Mouse (Mus musculus) stomach, postnatal 0 days (tissue): ENCODE measurements at regions not wholly inside any gene's neighbourhood (a gene's known extent, or its start where the extent isn't known, plus 50 kb on each side); places are given as distances from the start of the nearest gene placed in this dataset.
"Not testable (repeated sequence)": the region's sequence is repeated elsewhere in the genome, so short reads cannot be mapped to it uniquely, and the experiment has no call there.

Experiments used
- ATAC-seq: fragments of 200-750 bp; cut with Nextera tagmentation; 2 replicates; pipeline ENCODE4 v1.8.0; 2017; ENCODE audit not compliant: low FRiP score, low TSS enrichment
- DNase-seq: peaks from one replicate; pipeline ENCODE4 v3.0.0-alpha.2; 2016; ENCODE audit warnings: low spot score
- H3K27ac ChIP-seq: fragments of 300-500 bp; sonication (generic); replicated peaks from 2 replicates; pipeline ENCODE4 v1.5.1; 2014; ENCODE audit warnings: mild to moderate bottlenecking, control low read depth
- H3K27me3 ChIP-seq: fragments of 300-500 bp; sonication (generic); 2 replicates; pipeline ENCODE4 v1.6.1; 2014; ENCODE audit warnings: low read length; ENCODE audit not compliant: control insufficient read depth, insufficient read depth
- H3K36me3 ChIP-seq: fragments of 300-500 bp; sonication (generic); 2 replicates; pipeline ENCODE4 v1.6.1; 2014; ENCODE audit warnings: low read length, mixed read lengths; ENCODE audit not compliant: control insufficient read depth, insufficient read depth
- H3K4me1 ChIP-seq: fragments of 300-500 bp; sonication (generic); replicated peaks from 2 replicates; pipeline ENCODE4 v1.6.1; 2014; ENCODE audit warnings: antibody characterized with exemption; ENCODE audit not compliant: control insufficient read depth, insufficient read depth
- H3K4me2 ChIP-seq: fragments of 300-500 bp; sonication (generic); replicated peaks from 2 replicates; pipeline ENCODE4 v1.6.1; 2014; ENCODE audit warnings: low read depth, mild to moderate bottlenecking, control low read depth, moderate library complexity
- H3K4me3 ChIP-seq: fragments of 300-500 bp; sonication (generic); 2 replicates; pipeline ENCODE4 v1.5.1; 2014; ENCODE audit warnings: low read depth, low read length, control low read depth
- H3K9ac ChIP-seq: fragments of 300-500 bp; sonication (generic); 2 replicates; pipeline ENCODE4 v1.6.1; 2014; ENCODE audit warnings: mild to moderate bottlenecking, low read length, control low read depth, mixed read lengths
- H3K9me3 ChIP-seq: fragments of 300-500 bp; sonication (generic); 2 replicates; pipeline ENCODE4 v1.6.1; 2016; ENCODE audit warnings: low read length; ENCODE audit not compliant: control insufficient read depth
- WGBS: fragments of 180-500 bp; shearing (Covaris S2); extraction: QIAGEN DNeasy Blood & Tissue Kit; methylation state at CpG from one replicate; pipeline ENCODE4 v1.1.7; 2014; 5-methylcytosine and 5-hydroxymethylcytosine counted together

- peak overlapping the region; percentile 41 for H3K4me3 ChIP-seq
- H3K27me3 ChIP-seq, H3K9ac ChIP-seq, H3K9me3 ChIP-seq, H3K36me3 ChIP-seq, H3K27ac ChIP-seq, H3K4me1 ChIP-seq: not testable (repeated sequence)
- 5% methylated on average over 21 of the region's 44 CpGs for WGBS
- ATAC-seq (peak; percentile 81; the same call in 1 of the 2 replicates), DNase-seq (peak; percentile 64)
- peak overlapping the region; percentile 60 for H3K4me2 ChIP-seq
Measured at GRCm38 (mm10) chr12:17992572-17992971, 301.9 kb downstream of the Hpcal1 start.

GRCm38 (mm10) chr12:17993368-17993767, 302.7 kb downstream of the Hpcal1 start:
- not testable (repeated sequence) for ATAC-seq, H3K4me1 ChIP-seq, H3K27ac ChIP-seq, H3K27me3 ChIP-seq, H3K36me3 ChIP-seq, H3K9me3 ChIP-seq, H3K9ac ChIP-seq
- DNase-seq, result peak; percentile 12
- 5% methylated on average over 17 of the region's 22 CpGs for WGBS
- H3K4me2 ChIP-seq, result peak overlapping the region; percentile 60
- peak overlapping the region; percentile 41 for H3K4me3 ChIP-seq
